Mouse (Mus musculus) thymus, adult 2 months (tissue): ENCODE results near the gene Arhgef5. TPM values are rescaled to one million over a fixed set of nuclear protein-coding genes. Genes with fewer than 3 reads are reported as not detected.

Source experiments
- DNase-seq: peaks from one replicate; pipeline ENCODE4 v3.0.0; 2021
- H3K27ac ChIP-seq: fragments of 200-500 bp; 2 replicates; pipeline ENCODE4 v1.5.1; 2012; ENCODE audit warnings: low read length, control low read depth; ENCODE audit not compliant: control insufficient read depth, insufficient read depth
- H3K27me3 ChIP-seq: fragments of 200-500 bp; 2 replicates; pipeline ENCODE4 v1.6.1; 2012; ENCODE audit warnings: mild to moderate bottlenecking, low read length, moderate library complexity, mixed read lengths; ENCODE audit not compliant: control insufficient read depth, insufficient read depth
- H3K36me3 ChIP-seq: fragments of 200-500 bp; 2 replicates; pipeline ENCODE4 v1.6.1; 2012; ENCODE audit warnings: mild to moderate bottlenecking, low read length, moderate library complexity; ENCODE audit not compliant: control insufficient read depth, insufficient read depth
- H3K4me1 ChIP-seq: fragments of 200-500 bp; replicated peaks from 2 replicates; pipeline ENCODE4 v1.6.1; 2012; ENCODE audit warnings: low read length; ENCODE audit not compliant: control insufficient read depth, insufficient read depth
- H3K4me3 ChIP-seq: fragments of 200-500 bp; 2 replicates; pipeline ENCODE4 v1.5.1; 2012; ENCODE audit warnings: mild to moderate bottlenecking, low read length, control low read depth, moderate library complexity; ENCODE audit not compliant: control insufficient read depth, insufficient read depth
- CTCF ChIP-seq: fragments of 200-500 bp; IDR thresholded peaks from 2 replicates; pipeline ENCODE4 v1.5.1; 2012; ENCODE audit warnings: mild to moderate bottlenecking, control low read depth, low read length, moderate library complexity, borderline replicate concordance; ENCODE audit not compliant: control insufficient read depth, poor library complexity, insufficient read depth; ENCODE audit errors: extremely low read depth
- POLR2A ChIP-seq: fragments of 200-500 bp; IDR thresholded peaks from 2 replicates; pipeline ENCODE4 v1.6.1; 2012; ENCODE audit warnings: mild to moderate bottlenecking, low read length, control low read depth, moderate library complexity; ENCODE audit not compliant: control insufficient read depth, poor library complexity, insufficient read depth; ENCODE audit errors: extremely low read depth
- WGBS: fragments of 180-500 bp; shearing (Covaris S2); methylation state at CpG from one replicate; pipeline ENCODE4 v1.1.7; 2018; 5-methylcytosine and 5-hydroxymethylcytosine counted together
- polyA plus RNA-seq: library from polyadenylated mRNA; depleted of rRNA; stranded (reverse); fragments of >200 nt; gene quantifications from 2 replicates; pipeline ENCODE4 v1.2.3, GENCODE M21; 2012; rRNA removed

Gene Arhgef5
- polyA plus RNA-seq, 1 experiment: 8.0 TPM

DNA sequence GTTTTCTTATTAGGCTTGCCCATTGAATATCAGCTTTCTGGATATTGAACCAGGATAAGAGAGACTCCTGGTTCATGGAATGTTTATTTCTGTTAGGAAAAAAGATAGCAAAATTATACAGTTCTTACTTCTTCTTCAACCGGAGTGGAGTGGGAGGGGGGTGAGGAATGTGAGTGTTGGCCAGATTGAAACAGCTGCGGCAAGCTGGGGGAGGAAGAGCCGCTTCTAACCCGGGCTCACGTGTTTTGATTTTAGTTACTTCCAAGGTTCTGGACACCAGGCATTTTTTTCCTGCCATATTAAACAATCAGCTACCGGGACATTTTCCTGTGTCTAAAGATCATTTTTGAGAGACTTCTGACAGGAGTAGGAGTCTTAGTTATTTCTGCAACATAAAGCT, 44.7 kb downstream of the Arhgef5 start:
- no peak overlapping the region for H3K4me3 ChIP-seq
- WGBS: 94% methylated on average over 6 of the region's 6 CpGs
- H3K4me1 ChIP-seq: no peaks in the 10 kb centered on the region
- H3K27me3 ChIP-seq: no peaks in the 10 kb centered on the region
- DNase-seq: no peak
- no peak for TF ChIP-seq CTCF
- no peak for TF ChIP-seq POLR2A
- no peaks in the 10 kb centered on the region for H3K36me3 ChIP-seq
- H3K27ac ChIP-seq: no peak overlapping the region

GRCm38 (mm10) chr6:43312546-43312945, 47.2 kb downstream of the Arhgef5 start:
- Histone ChIP-seq H3K4me1 (no peaks in the 10 kb centered on the region), H3K4me3 (no peak overlapping the region), H3K27ac (no peak overlapping the region), H3K36me3 (no peaks in the 10 kb centered on the region), H3K27me3 (no peaks in the 10 kb centered on the region)
- DNase-seq: no peak
- no peak for TF ChIP-seq POLR2A
- no peak for TF ChIP-seq CTCF

GRCm38 (mm10) chr6:43312961-43313656, 47.7 kb downstream of the Arhgef5 start:
- no peaks in the 10 kb centered on the region for H3K27me3 ChIP-seq
- TF ChIP-seq POLR2A: no peak
- no peak for TF ChIP-seq CTCF
- no peaks in the 10 kb centered on the region for H3K4me1 ChIP-seq
- no peak overlapping the region for H3K27ac ChIP-seq
- H3K36me3 ChIP-seq: no peaks in the 10 kb centered on the region
- no peak overlapping the region for H3K4me3 ChIP-seq
- no peak for DNase-seq
- WGBS: 89% methylated on average over 8 of the region's 8 CpGs

DNA sequence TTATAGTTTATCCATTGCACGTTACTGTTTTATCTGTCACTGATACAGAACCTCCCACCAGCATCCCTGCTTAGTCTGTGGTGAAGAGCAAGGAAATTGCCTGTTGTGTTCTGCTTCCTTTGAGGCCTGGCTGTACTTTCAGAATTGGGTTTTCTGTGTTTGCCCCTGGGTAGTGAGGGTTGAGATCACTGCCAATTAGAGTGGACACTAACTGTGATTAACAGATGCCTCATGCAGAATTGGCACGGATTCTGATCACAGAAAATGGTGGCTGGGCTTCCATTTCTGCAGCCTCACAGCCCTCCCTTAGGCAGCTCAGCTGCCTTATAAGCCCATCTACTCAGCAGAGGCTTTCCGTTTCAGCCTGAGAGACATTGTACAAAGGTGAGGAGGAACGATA, 68.1 kb downstream of the Arhgef5 start:
- DNase-seq: no peak
- Histone ChIP-seq H3K36me3 (no peaks in the 10 kb centered on the region), H3K27ac (no peak overlapping the region), H3K4me3 (no peak overlapping the region), H3K27me3 (no peaks in the 10 kb centered on the region), H3K4me1 (no peaks in the 10 kb centered on the region)
- no peak for TF ChIP-seq CTCF
- TF ChIP-seq POLR2A: no peak
- 80% methylated on average over 4 of the region's 4 CpGs for WGBS

DNA sequence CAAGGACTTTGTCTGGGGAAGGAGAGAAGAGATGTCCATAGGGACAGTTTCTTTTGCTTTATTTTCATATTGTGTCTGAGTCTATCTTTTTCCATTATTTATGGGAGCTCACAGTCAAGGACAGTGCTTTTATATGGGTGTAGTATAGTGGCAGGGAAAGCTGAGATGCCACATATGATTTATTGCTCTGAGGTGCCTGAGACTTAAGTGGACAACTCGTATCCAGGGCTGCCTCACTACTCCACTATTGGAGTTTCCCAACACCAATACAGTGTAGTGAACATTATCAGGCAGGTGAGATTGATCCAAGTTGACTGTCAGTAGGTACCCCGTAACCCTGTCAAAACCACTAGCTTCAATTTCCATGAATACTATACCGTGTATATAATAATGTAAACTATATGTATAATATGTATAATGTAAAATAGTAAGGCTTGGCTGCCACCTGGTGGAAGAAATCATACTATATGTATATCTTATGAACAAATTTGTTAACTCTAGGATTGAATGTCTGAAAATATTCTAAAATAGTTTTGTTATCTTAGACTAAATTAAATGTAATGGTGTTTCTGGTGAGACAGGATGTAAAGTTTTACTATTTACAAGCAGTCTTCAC, 70.3 kb downstream of the Arhgef5 start:
- Histone ChIP-seq H3K27me3 (no peaks in the 10 kb centered on the region), H3K36me3 (no peaks in the 10 kb centered on the region), H3K27ac (no peak overlapping the region), H3K4me3 (no peak overlapping the region), H3K4me1 (no peaks in the 10 kb centered on the region)
- 75% methylated on average over 3 of the region's 3 CpGs for WGBS
- DNase-seq: no peak
- no peak for TF ChIP-seq POLR2A
- no peak for TF ChIP-seq CTCF

GRCm38 (mm10) chr6:43337491-43337961, 72.1 kb downstream of the Arhgef5 start:
- no peaks in the 10 kb centered on the region for H3K27me3 ChIP-seq
- H3K36me3 ChIP-seq: no peaks in the 10 kb centered on the region
- no peak overlapping the region for H3K4me3 ChIP-seq
- WGBS: 70% methylated on average over 10 of the region's 10 CpGs
- no peak overlapping the region for H3K27ac ChIP-seq
- no peak for TF ChIP-seq POLR2A
- TF ChIP-seq CTCF: no peak
- DNase-seq: no peak
- no peaks in the 10 kb centered on the region for H3K4me1 ChIP-seq

DNA sequence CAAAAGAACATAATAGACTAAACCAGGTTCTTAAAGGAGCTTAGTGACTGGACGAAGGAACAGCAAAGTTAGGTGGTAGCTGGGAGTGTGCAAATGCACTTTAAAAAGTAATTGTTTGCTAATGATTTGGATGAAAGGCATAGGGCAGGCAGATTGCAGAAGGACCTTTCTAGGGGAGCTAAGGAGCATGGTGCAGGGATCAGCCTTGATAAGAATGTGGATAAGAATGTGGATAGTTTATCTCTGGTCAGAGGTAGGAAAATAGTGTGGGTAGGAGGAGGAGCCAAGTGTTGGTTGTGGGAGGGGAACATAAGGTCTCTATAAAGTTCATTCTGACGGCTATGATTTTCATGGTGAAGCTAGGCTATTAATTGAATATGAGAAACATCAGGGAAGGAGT, 73.4 kb downstream of the Arhgef5 start:
- 80% methylated on average over 2 of the region's 2 CpGs for WGBS
- no peak for TF ChIP-seq CTCF
- no peak for TF ChIP-seq POLR2A

More for the DNA sequence above, 73.4 kb downstream of the Arhgef5 start:
- no peak overlapping the region for H3K27ac ChIP-seq
- no peak overlapping the region for H3K4me3 ChIP-seq
- H3K36me3 ChIP-seq: no peaks in the 10 kb centered on the region
- no peaks in the 10 kb centered on the region for H3K27me3 ChIP-seq
- no peak for DNase-seq
- H3K4me1 ChIP-seq: no peaks in the 10 kb centered on the region

Other genes starting within 250 kb of the Arhgef5 start
- gene Olfr441, start 159.2 kb upstream of the Arhgef5 start, polyA plus RNA-seq: not detected in 2 replicates
- gene Olfr237-ps1, start 119.0 kb upstream of the Arhgef5 start, polyA plus RNA-seq: not detected in 2 replicates
- gene Olfr437, start 102.3 kb upstream of the Arhgef5 start, polyA plus RNA-seq: not detected in 2 replicates
- 0.09 TPM in 1 of 2 replicates, not detected in the other for gene Olfr13, start 93.4 kb upstream of the Arhgef5 start, polyA plus RNA-seq
- gene Olfr435, start 68.4 kb upstream of the Arhgef5 start, polyA plus RNA-seq: not detected in 2 replicates
- not detected in 2 replicates for gene Olfr434, start 52.6 kb upstream of the Arhgef5 start, polyA plus RNA-seq
- gene Olfr47, start 34.1 kb upstream of the Arhgef5 start, polyA plus RNA-seq: not detected in 2 replicates
- gene Nobox, start 44.0 kb downstream of the Arhgef5 start, polyA plus RNA-seq: 0.09 and 0.14 TPM in 2 replicates